Mouse (Mus musculus): ENCODE results near the gene Cela1.

The Cela1 gene

DNA sequence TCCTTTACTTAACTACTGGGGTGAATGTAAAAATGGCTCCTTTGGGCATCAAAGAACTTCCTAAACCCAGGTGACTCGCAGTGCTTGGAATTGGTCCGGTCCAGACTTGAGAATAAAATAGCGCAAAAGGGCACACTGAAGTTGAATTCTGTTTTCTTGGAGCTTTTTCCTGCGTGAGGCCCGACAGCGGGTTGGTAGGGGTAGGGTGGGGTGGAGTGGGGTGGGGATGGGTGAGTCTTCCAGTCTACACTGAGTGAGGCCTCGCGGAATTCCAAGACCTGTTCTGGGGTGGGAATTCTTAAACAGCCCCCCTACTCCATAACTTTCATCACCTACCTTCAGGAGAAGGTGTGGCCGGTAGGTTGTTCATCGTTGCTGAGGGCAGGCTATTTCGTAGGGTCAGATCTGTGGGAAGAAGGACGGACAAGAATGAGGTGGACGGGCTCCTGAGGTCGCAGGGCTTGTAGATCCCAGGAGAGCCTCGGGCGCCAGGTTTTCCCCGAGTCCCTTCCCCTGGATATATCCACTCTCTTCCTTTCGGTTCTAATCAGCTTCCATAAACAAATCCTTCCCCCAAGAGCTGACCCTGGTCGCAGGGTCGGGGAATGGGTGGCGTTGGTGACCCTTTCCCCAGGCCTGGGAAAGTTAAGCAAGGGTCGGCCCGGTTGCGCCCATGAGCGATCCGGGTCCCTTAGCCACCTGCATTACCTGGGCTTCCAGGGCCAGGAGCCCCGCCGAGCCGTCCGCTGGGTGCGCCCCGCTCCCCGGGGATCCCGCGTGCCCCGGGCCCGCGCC lies 51.7 kb downstream of the Cela1 start:
- no peak for DNase-seq (ENCODE audit: low spot score)

DNA sequence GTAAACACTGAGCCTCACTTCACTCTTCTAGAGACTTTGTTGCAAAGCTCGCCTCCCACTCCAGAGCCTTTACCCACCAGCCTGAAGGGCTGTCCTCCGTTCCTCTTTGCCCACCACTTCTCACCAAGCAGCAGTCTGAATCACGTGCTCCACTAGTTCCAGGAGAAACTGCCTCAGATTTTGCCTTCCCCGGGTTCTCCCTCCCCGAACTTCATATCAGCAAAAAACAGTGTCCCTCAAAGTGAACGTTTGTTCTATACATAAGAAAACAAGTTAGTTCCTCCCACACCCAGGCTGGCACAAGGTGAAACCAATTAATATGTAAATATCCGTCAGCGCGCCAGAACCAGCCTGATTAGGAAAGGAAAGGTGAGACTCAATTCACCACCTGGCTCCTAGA lies 52.5 kb downstream of the Cela1 start:
- no peak for DNase-seq (ENCODE audit: low spot score)

DNA sequence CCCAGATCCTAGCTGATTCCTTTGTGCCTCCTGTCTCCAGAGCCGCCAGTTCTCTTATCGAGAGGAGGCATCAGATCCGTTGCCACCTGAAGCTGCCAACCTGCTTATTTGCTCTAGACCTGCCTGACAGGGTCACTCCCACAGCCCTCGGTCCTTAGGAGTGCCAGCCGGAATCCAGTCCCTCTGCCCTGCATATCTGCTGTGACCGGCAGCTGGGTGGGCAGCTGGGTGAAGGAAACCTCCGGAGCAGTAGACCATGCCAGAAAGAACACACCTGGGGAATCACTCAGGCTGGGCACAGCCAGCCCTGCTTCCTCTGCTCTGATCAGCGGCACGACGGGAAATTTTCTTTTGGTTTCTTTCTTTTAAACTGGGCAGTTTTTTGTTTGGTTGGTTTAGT lies 54.4 kb downstream of the Cela1 start:
- DNase-seq (ENCODE audit: low spot score) = no peak

DNA sequence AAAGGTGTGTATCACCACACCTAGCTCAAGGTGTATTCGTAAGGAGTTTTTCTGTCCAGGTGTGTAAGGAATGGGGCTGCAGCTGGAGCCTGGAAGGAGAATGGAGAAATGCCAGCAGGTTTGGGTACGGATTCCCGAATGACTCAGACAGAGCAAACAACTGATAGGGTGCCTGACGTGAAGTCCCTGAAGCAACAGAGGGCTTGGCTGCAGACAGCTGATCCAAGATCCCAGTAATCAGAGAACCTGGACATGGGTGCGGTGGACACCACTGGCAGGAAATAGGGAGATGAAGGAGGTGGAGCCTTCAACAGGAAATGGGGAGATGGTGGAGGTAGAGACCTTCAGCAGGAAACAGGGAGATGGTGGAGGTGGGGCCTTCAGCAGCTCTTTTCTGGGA lies 55.4 kb downstream of the Cela1 start:
- DNase-seq (ENCODE audit: low spot score) = no peak

DNA sequence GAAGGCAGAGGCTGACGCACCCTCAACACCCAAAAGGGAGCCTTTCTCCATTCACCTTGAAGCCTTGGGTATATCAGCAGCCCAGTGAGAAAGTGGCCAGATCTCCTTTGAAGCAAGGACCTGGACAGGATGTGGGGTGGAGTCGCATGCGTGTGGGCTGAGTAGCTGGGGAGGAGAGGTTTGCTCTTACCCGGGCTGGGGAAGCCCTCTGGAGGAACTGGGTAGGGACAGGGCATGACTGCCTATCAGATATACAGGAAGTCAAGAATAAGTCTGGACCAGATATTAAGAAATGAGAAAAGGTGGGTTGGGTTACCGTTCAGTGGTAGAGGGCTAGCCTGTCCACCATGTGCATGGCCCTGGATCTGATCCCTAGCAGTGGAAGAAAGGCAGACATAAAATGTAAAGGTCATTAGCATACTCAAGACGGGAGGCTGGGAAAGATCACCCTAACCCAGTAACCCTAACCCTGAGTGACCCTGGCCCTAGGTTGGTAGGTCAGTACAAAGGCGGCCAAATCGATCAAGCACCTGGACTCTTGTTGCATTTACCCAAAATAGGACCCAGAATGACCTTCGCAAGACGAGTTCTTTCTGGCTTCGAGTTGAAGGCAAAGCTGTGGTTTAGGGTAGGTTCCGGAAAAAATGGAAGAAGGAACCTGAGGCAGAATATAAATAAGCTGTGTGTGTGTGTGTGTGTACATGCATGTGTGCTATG lies 56.1 kb downstream of the Cela1 start:
- no peak for DNase-seq (ENCODE audit: low spot score)

DNA sequence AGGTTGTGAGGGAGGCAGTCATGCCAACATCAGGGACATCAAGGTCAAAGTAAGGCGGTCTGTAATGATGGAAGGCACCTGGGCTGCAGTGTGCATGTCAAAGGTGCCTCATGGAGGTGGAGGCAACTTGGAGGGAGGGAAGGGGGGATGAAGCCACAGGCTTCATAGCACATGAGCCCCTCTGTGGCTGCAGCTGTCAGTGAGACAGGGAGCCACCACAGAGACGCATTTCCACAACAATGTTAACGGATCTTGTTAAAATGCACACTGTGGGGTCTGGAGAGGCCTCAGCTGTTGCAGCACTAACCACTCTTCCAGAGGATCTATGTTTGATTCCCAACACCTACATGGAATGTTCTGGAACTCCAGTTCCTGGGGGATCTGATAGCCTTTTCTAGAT lies 57.6 kb downstream of the Cela1 start:
- DNase-seq (ENCODE audit: low spot score) = no peak

DNA sequence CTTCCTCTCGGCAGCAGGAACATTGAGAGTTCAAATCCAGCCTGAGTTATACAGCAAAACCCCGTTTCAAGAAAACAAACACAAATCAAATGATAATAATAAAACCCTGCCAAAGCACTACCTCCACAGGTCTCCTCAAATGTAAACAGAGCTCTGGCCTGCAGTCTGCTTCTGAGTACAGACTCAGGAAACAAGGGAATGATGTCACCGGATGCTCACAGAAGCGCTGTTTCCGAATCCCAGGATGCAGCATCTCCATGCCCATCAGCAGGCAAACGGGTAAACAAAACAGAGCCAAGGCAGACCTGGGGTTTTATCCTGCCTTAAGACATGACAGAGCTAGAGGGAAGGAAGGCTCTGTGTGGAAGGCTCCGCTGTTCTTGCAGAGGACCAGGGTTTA lies 58.9 kb downstream of the Cela1 start:
- no peak for DNase-seq (ENCODE audit: low spot score)

DNA sequence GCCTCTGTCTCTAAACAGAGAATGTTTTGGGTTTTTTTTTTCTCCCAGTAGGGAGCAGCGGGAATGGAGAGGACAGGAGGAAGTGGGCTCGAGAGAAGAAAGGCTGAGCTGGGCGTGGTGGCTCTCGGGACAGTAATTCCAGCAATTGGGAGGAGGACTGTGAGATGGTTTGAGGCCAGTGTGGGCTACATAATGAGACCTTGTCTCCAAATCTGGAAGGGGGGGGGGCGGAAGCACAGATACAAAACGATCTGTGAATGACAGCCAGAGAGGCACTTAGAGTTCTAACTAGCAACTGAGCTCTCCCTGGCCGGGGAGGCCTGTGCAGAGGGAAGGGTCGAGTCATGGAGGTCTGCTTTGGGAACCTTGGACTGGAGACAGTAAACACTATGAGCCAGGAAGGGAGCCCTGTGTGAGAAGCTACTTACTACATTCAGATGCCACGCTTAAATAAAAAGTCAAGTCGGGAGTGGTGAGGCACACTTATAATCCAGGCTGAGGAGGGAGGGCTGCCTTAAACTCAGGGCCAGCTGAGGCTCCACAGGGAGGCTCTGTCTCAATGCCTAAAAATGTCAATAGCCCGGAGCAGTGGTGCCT lies 59.8 kb downstream of the Cela1 start:
- DNase-seq (ENCODE audit: low spot score) = no peak

DNA sequence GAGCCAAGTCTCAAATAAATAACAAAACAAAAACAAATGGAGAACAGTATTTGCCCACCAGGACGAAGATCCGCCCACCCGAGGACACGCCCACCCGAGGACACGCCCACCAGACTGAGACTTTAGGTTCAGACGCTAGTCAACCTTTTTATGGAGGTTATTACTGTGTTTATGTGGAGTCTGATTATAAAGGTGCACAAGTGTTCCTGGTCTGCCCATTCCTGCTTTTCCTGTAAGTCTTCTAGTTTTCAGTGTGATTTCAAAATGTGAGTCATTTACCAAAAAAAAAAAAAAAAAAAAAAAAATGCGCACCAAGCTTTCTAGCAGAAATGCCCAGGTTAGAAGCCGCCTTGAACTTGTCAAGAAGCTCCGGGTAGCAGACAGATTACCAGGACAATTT lies 60.4 kb downstream of the Cela1 start:
- DNase-seq (ENCODE audit: low spot score) = no peak

DNA sequence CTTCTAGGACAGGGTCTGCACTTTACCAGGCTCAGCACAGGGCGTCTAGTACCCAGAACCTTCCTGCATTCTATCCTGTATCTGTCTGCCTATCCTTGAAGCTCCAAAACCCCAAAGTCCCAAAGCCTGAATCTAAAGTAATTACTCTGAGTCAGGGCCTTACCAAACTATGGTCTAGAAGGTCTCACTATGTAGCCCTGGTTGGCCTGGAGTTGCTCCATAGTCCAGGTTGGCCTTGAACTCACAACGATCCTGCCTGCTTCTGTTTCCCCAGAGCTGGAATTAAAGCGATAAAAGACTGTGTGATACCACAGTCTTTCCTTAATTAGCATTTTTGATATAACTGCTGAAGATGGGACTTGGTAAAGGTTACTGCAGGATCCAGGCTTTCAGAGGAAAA lies 63.3 kb downstream of the Cela1 start:
- no peak for DNase-seq (ENCODE audit: low spot score)

All from adipocyte (in vitro differentiated cells).